Mouse (Mus musculus): ENCODE results near the gene Kcnip4. TPM values are rescaled to one million over a fixed set of nuclear protein-coding genes. Genes with fewer than 3 reads are reported as not detected.

Kcnip4 gene
- polyA plus RNA-seq, 1 experiment from 2014 or later: 3.0 TPM

- 75% methylated on average over 6 of the region's 6 CpGs for WGBS
- Histone ChIP-seq H3K27ac (replicated peaks) (no peak overlapping the region), H3K36me3 (no peaks in the 10 kb centered on the region), H3K9ac (no peak overlapping the region), H3K4me1 (no peaks in the 10 kb centered on the region), H3K9me3 (replicated peaks) (no peaks in the 10 kb centered on the region), H3K4me2 (replicated peaks) (no peak overlapping the region), H3K4me3 (replicated peaks) (no peak overlapping the region), H3K27me3 (no peaks in the 10 kb centered on the region)
- ATAC-seq (ENCODE audit: insufficient number of reproducible peaks, low FRiP score, low TSS enrichment, low read depth): no peak
Observed at GRCm38 (mm10) chr5:49460643-49461276, 63.9 kb downstream of the Kcnip4 start.

- Histone ChIP-seq H3K4me1 (no peaks in the 10 kb centered on the region), H3K9me3 (replicated peaks) (no peaks in the 10 kb centered on the region), H3K36me3 (no peaks in the 10 kb centered on the region), H3K27ac (replicated peaks) (no peak overlapping the region), H3K9ac (no peak overlapping the region), H3K4me3 (replicated peaks) (no peak overlapping the region), H3K27me3 (no peaks in the 10 kb centered on the region), H3K4me2 (replicated peaks) (no peak overlapping the region)
- WGBS: 76% methylated on average over 3 of the region's 3 CpGs
- ATAC-seq (ENCODE audit: insufficient number of reproducible peaks, low FRiP score, low TSS enrichment, low read depth): no peak
Observed at GRCm38 (mm10) chr5:49453100-49453499, 71.6 kb downstream of the Kcnip4 start.

- Histone ChIP-seq H3K4me3 (replicated peaks) (no peak overlapping the region), H3K9me3 (replicated peaks) (no peaks in the 10 kb centered on the region), H3K4me2 (replicated peaks) (no peak overlapping the region), H3K27ac (replicated peaks) (no peak overlapping the region), H3K27me3 (no peaks in the 10 kb centered on the region), H3K9ac (no peak overlapping the region), H3K36me3 (no peaks in the 10 kb centered on the region), H3K4me1 (no peaks in the 10 kb centered on the region)
- no peak for ATAC-seq (ENCODE audit: insufficient number of reproducible peaks, low FRiP score, low TSS enrichment, low read depth)
Observed at GRCm38 (mm10) chr5:49451295-49451694, 73.4 kb downstream of the Kcnip4 start.

GRCm38 (mm10) chr5:49450876-49451275, 73.8 kb downstream of the Kcnip4 start:
- no peak overlapping the region for H3K27ac ChIP-seq (replicated peaks)
- no peak overlapping the region for H3K4me3 ChIP-seq (replicated peaks)
- WGBS: 74% methylated on average over 3 of the region's 3 CpGs
- no peak overlapping the region for H3K4me2 ChIP-seq (replicated peaks)
- H3K4me1 ChIP-seq: no peaks in the 10 kb centered on the region
- no peak overlapping the region for H3K9ac ChIP-seq
- no peaks in the 10 kb centered on the region for H3K9me3 ChIP-seq (replicated peaks)
- H3K36me3 ChIP-seq: no peaks in the 10 kb centered on the region
- ATAC-seq (ENCODE audit: insufficient number of reproducible peaks, low FRiP score, low TSS enrichment, low read depth): no peak
- H3K27me3 ChIP-seq: no peaks in the 10 kb centered on the region

- Histone ChIP-seq H3K27ac (replicated peaks) (no peak overlapping the region), H3K27me3 (no peaks in the 10 kb centered on the region), H3K9me3 (replicated peaks) (no peaks in the 10 kb centered on the region), H3K4me2 (replicated peaks) (no peak overlapping the region), H3K9ac (no peak overlapping the region), H3K4me1 (no peaks in the 10 kb centered on the region), H3K4me3 (replicated peaks) (no peak overlapping the region), H3K36me3 (no peaks in the 10 kb centered on the region)
- no peak for ATAC-seq (ENCODE audit: insufficient number of reproducible peaks, low FRiP score, low TSS enrichment, low read depth)
- WGBS: 41% methylated on average over 2 of the region's 2 CpGs
Observed at GRCm38 (mm10) chr5:49437236-49437635, 87.5 kb downstream of the Kcnip4 start.

GRCm38 (mm10) chr5:49427689-49428088, 97.0 kb downstream of the Kcnip4 start:
- Histone ChIP-seq H3K27me3 (no peaks in the 10 kb centered on the region), H3K4me1 (no peaks in the 10 kb centered on the region), H3K9me3 (replicated peaks) (no peaks in the 10 kb centered on the region), H3K36me3 (no peaks in the 10 kb centered on the region), H3K4me2 (replicated peaks) (no peak overlapping the region), H3K4me3 (replicated peaks) (no peak overlapping the region), H3K27ac (replicated peaks) (no peak overlapping the region), H3K9ac (no peak overlapping the region)
- no peak for ATAC-seq (ENCODE audit: insufficient number of reproducible peaks, low FRiP score, low TSS enrichment, low read depth)

- no peaks in the 10 kb centered on the region for H3K9me3 ChIP-seq (replicated peaks)
- H3K4me2 ChIP-seq (replicated peaks): no peak overlapping the region
- H3K36me3 ChIP-seq: no peaks in the 10 kb centered on the region
- H3K9ac ChIP-seq: no peak overlapping the region
- H3K27ac ChIP-seq (replicated peaks): no peak overlapping the region
- no peaks in the 10 kb centered on the region for H3K27me3 ChIP-seq
- H3K4me1 ChIP-seq: no peaks in the 10 kb centered on the region
- no peak overlapping the region for H3K4me3 ChIP-seq (replicated peaks)
- no peak for ATAC-seq (ENCODE audit: insufficient number of reproducible peaks, low FRiP score, low TSS enrichment, low read depth)
Observed at GRCm38 (mm10) chr5:49419707-49420106, 105.0 kb downstream of the Kcnip4 start.

- WGBS: 72% methylated on average over 1 of the region's 1 CpGs
- Histone ChIP-seq H3K4me3 (replicated peaks) (no peak overlapping the region), H3K9me3 (replicated peaks) (no peaks in the 10 kb centered on the region), H3K4me1 (no peaks in the 10 kb centered on the region), H3K27ac (replicated peaks) (no peak overlapping the region), H3K36me3 (no peaks in the 10 kb centered on the region), H3K27me3 (no peaks in the 10 kb centered on the region), H3K4me2 (replicated peaks) (no peak overlapping the region), H3K9ac (no peak overlapping the region)
- ATAC-seq (ENCODE audit: insufficient number of reproducible peaks, low FRiP score, low TSS enrichment, low read depth): no peak
Observed at GRCm38 (mm10) chr5:49408351-49408750, 116.4 kb downstream of the Kcnip4 start.

- Histone ChIP-seq H3K9me3 (replicated peaks) (no peaks in the 10 kb centered on the region), H3K4me3 (replicated peaks) (no peak overlapping the region), H3K27me3 (no peaks in the 10 kb centered on the region), H3K27ac (replicated peaks) (no peak overlapping the region), H3K36me3 (no peaks in the 10 kb centered on the region), H3K4me2 (replicated peaks) (no peak overlapping the region), H3K9ac (no peak overlapping the region), H3K4me1 (no peaks in the 10 kb centered on the region)
- ATAC-seq (ENCODE audit: insufficient number of reproducible peaks, low FRiP score, low TSS enrichment, low read depth): no peak
- 34% methylated on average over 3 of the region's 3 CpGs for WGBS
Observed at GRCm38 (mm10) chr5:49370543-49371076, 154.1 kb downstream of the Kcnip4 start.

- 43% methylated on average over 13 of the region's 13 CpGs for WGBS
- no peak overlapping the region for H3K27ac ChIP-seq (replicated peaks)
- H3K9ac ChIP-seq: no peak overlapping the region
- H3K4me1 ChIP-seq: no peaks in the 10 kb centered on the region
- no peak for ATAC-seq (ENCODE audit: insufficient number of reproducible peaks, low FRiP score, low TSS enrichment, low read depth)
- H3K4me3 ChIP-seq (replicated peaks): no peak overlapping the region
- no peak overlapping the region for H3K4me2 ChIP-seq (replicated peaks)
- no peaks in the 10 kb centered on the region for H3K9me3 ChIP-seq (replicated peaks)
- H3K36me3 ChIP-seq: no peaks in the 10 kb centered on the region
- H3K27me3 ChIP-seq: no peaks in the 10 kb centered on the region
Observed at GRCm38 (mm10) chr5:49368636-49369423, 155.9 kb downstream of the Kcnip4 start.

- no peak overlapping the region for H3K9ac ChIP-seq
Observed at GRCm38 (mm10) chr5:49356381-49356780, 168.3 kb downstream of the Kcnip4 start.

GRCm38 (mm10) chr5:49352061-49352460, 172.6 kb downstream of the Kcnip4 start:
- Histone ChIP-seq H3K27ac (replicated peaks) (no peak overlapping the region), H3K36me3 (no peaks in the 10 kb centered on the region), H3K4me2 (replicated peaks) (no peak overlapping the region), H3K9ac (no peak overlapping the region), H3K4me3 (replicated peaks) (no peak overlapping the region), H3K9me3 (replicated peaks) (no peaks in the 10 kb centered on the region), H3K27me3 (no peaks in the 10 kb centered on the region), H3K4me1 (no peaks in the 10 kb centered on the region)
- WGBS: 64% methylated on average over 5 of the region's 5 CpGs
- ATAC-seq (ENCODE audit: insufficient number of reproducible peaks, low FRiP score, low TSS enrichment, low read depth): no peak

More at GRCm38 (mm10) chr5:49356381-49356780, 168.3 kb downstream of the Kcnip4 start:
- no peaks in the 10 kb centered on the region for H3K36me3 ChIP-seq
- ATAC-seq (ENCODE audit: insufficient number of reproducible peaks, low FRiP score, low TSS enrichment, low read depth): no peak
- H3K4me2 ChIP-seq (replicated peaks): no peak overlapping the region
- no peaks in the 10 kb centered on the region for H3K4me1 ChIP-seq
- no peak overlapping the region for H3K4me3 ChIP-seq (replicated peaks)
- no peak overlapping the region for H3K27ac ChIP-seq (replicated peaks)
- no peaks in the 10 kb centered on the region for H3K9me3 ChIP-seq (replicated peaks)
- H3K27me3 ChIP-seq: no peaks in the 10 kb centered on the region
- 64% methylated on average over 3 of the region's 3 CpGs for WGBS
